Mouse (Mus musculus): Measurements from ENCODE around the gene Rhou.

DNA sequence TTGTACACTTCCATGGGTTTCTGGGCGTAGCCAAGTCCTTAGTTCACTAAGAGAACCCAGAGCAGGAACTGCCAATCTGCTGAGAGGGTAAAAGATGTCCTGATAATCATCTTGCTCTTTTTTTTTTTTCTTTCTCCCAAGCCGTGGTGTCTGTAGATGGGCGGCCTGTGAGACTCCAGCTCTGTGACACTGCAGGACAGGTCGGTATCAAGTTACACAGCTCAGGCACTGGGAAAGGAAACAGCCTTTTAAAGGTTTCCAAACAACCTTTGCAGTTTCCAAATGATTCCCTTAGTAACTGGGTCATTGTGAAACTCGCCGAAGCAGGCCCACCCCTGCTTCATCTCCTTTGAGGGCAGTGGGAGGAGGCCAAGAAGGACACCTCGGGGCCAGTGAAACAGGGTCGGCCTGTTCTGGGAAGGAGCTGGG, 1.6 kb downstream of the Rhou start:
- TF ChIP-seq CTCF (conservative IDR thresholded peaks at IDR 0.05; ENCODE audit: insufficient read depth, insufficient read length, low read depth, low read length) (no peak), POLR2A (IDR thresholded peaks at IDR 0.05; ENCODE audit: low read depth, low read length) (no peak)
